Mouse (Mus musculus): ENCODE results near the gene Gimap9.

DNA sequence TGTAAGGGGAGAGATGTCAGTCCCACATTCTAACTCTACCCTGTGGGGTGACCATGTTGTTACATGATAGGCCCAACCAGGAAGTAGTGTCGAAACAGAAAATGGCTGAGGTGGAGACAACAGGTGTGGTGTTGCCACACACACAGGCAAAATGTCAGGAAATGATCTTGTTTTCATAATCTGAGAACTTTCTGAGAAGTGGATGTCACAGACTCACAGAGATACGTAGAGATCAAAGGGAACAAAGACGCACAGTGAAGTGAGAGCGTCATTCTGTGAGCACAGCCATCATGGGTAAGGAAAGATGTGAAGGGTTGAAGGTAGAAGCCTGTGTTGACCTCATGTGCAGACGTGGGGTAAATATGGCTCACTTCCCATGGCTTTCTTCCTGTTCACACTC lies 51.8 kb downstream of the Gimap9 start:
- TF ChIP-seq CTCF (IDR thresholded peaks at IDR 0.05; ENCODE audit: extremely low read depth, insufficient read depth, insufficient read length, insufficient replicate concordance) (no peak), POLR2A (IDR thresholded peaks at IDR 0.05; ENCODE audit: low read depth, low read length) (no peak)

Data from spleen, adult 2 months (tissue).